Mouse (Mus musculus) adrenal gland (tissue): ENCODE results near the gene Slc25a30.
"Not testable (repeated sequence)": the region's sequence is repeated elsewhere in the genome, so short reads cannot be mapped to it uniquely, and the experiment has no call there.

Experiments
- intact Hi-C: fragments of 180-260 bp; cut with DNase I; formaldehyde crosslinking; loops from one replicate; pipeline ENCODE4 v1.15.1; 2025

The Slc25a30 gene

GRCm38 (mm10) chr14:75794324-75794723 is 7.5 kb upstream of the Slc25a30 start:
- intact Hi-C loops = no loop called here

- intact Hi-C loops = no loop called here
Observed at GRCm38 (mm10) chr14:75793110-75793509, 6.3 kb upstream of the Slc25a30 start.

GRCm38 (mm10) chr14:75791372-75791771 is 4.5 kb upstream of the Slc25a30 start:
- intact Hi-C loops = no loop called here

- intact Hi-C loops = no loop called here
Observed at GRCm38 (mm10) chr14:75790411-75790996, 3.7 kb upstream of the Slc25a30 start.

- intact Hi-C loops = loop anchor here (5.0 kb wide), 1 partner anchor 38 kb away; no protein-coding TSS in a partner anchor
Observed at GRCm38 (mm10) chr14:75789291-75789690, 2.5 kb upstream of the Slc25a30 start.

- intact Hi-C loops = loop anchor here (5.0 kb wide), 1 partner anchor 40 kb away; no protein-coding TSS in a partner anchor
Observed at GRCm38 (mm10) chr14:75787794-75788175, 948 bp upstream of the Slc25a30 start.

- intact Hi-C loops = loop anchor here (5.0 kb wide), 1 partner anchor 41 kb away; no protein-coding TSS in a partner anchor
Observed at GRCm38 (mm10) chr14:75786424-75786867, 391 bp downstream of the Slc25a30 start.

GRCm38 (mm10) chr14:75779913-75780312 is 6.9 kb downstream of the Slc25a30 start:
- intact Hi-C loops = no loop called here

GRCm38 (mm10) chr14:75776637-75777036 is 10.2 kb downstream of the Slc25a30 start:
- intact Hi-C loops = no loop called here

GRCm38 (mm10) chr14:75773431-75773830 is 13.4 kb downstream of the Slc25a30 start:
- intact Hi-C loops = no loop called here

GRCm38 (mm10) chr14:75772407-75772806 is 14.4 kb downstream of the Slc25a30 start:
- intact Hi-C loops = not testable (repeated sequence)

- intact Hi-C loops = no loop called here
Observed at GRCm38 (mm10) chr14:75771101-75771501, 15.7 kb downstream of the Slc25a30 start.

GRCm38 (mm10) chr14:75769334-75769733 is 17.5 kb downstream of the Slc25a30 start:
- intact Hi-C loops = no loop called here

- intact Hi-C loops = no loop called here
Observed at GRCm38 (mm10) chr14:75768275-75768608, 18.6 kb downstream of the Slc25a30 start.

GRCm38 (mm10) chr14:75767492-75768274 is 19.2 kb downstream of the Slc25a30 start:
- intact Hi-C loops = no loop called here

GRCm38 (mm10) chr14:75761028-75761805 is 25.6 kb downstream of the Slc25a30 start:
- intact Hi-C loops = loop anchor here (5.0 kb wide), 1 partner anchor 34 kb away; no protein-coding TSS in a partner anchor

- intact Hi-C loops = no loop called here
Observed at GRCm38 (mm10) chr14:75758401-75758800, 28.4 kb downstream of the Slc25a30 start.

- intact Hi-C loops = no loop called here
Observed at GRCm38 (mm10) chr14:75757821-75758220, 29.0 kb downstream of the Slc25a30 start.

- intact Hi-C loops = no loop called here
Observed at GRCm38 (mm10) chr14:75756971-75757370, 29.9 kb downstream of the Slc25a30 start.

GRCm38 (mm10) chr14:75753991-75754817 is 32.6 kb downstream of the Slc25a30 start, which contains the start of gene Cog3:
Cog3 (minus strand) TSS chr14:75754517.
- intact Hi-C loops = no loop called here

GRCm38 (mm10) chr14:75753206-75753605 is 33.6 kb downstream of the Slc25a30 start:
- intact Hi-C loops = no loop called here
